Mouse (Mus musculus) embryonic facial prominence, embryonic 11.5 days (tissue): ENCODE data around the gene Gm3424. TPM values are rescaled to one million over a fixed set of nuclear protein-coding genes. Genes with fewer than 3 reads are reported as not detected.
"Not testable (repeated sequence)": the region's sequence is repeated elsewhere in the genome, so short reads cannot be mapped to it uniquely, and the experiment has no call there.

Experiments used
- ATAC-seq: fragments of 200-750 bp; cut with Nextera tagmentation; replicated peaks from 2 replicates; pipeline ENCODE4 v1.8.0; 2017; ENCODE audit warnings: low read depth; ENCODE audit not compliant: insufficient number of reproducible peaks, low FRiP score, low TSS enrichment
- DNase-seq: peaks from one replicate; pipeline ENCODE4 v3.0.0-alpha.2; 2015; ENCODE audit warnings: low spot score
- H3K27ac ChIP-seq: fragments of 300-500 bp; sonication (generic); replicated peaks from 2 replicates; pipeline ENCODE4 v1.5.1; 2014; ENCODE audit warnings: mild to moderate bottlenecking, low read depth, low read length, control low read depth
- H3K27me3 ChIP-seq: fragments of 300-500 bp; sonication (generic); 2 replicates; pipeline ENCODE4 v1.6.1; 2014; ENCODE audit warnings: mild to moderate bottlenecking, low read length, moderate library complexity, mixed read lengths; ENCODE audit not compliant: control insufficient read depth, insufficient read depth
- H3K36me3 ChIP-seq: fragments of 300-500 bp; sonication (generic); replicated peaks from 2 replicates; pipeline ENCODE4 v1.6.1; 2014; ENCODE audit warnings: low read depth, mild to moderate bottlenecking, low read length, moderate library complexity, mixed read lengths; ENCODE audit not compliant: control insufficient read depth, insufficient read depth
- H3K4me1 ChIP-seq: fragments of 300-500 bp; sonication (generic); 2 replicates; pipeline ENCODE4 v1.6.1; 2014; ENCODE audit warnings: low read length, mixed read lengths; ENCODE audit not compliant: control insufficient read depth, insufficient read depth
- H3K4me2 ChIP-seq: fragments of 300-500 bp; sonication (generic); 2 replicates; pipeline ENCODE4 v1.6.1; 2014; ENCODE audit warnings: low read depth, mild to moderate bottlenecking, control low read depth, low read length, moderate library complexity
- H3K4me3 ChIP-seq: fragments of 300-500 bp; sonication (generic); 2 replicates; pipeline ENCODE4 v1.5.1; 2014; ENCODE audit warnings: low read depth, low read length, control low read depth
- H3K9ac ChIP-seq: fragments of 300-500 bp; sonication (generic); replicated peaks from 2 replicates; pipeline ENCODE4 v1.6.1; 2014; ENCODE audit warnings: mild to moderate bottlenecking, control low read depth, low read length
- H3K9me3 ChIP-seq: fragments of 300-500 bp; sonication (generic); replicated peaks from 2 replicates; pipeline ENCODE4 v1.6.1; 2016; ENCODE audit warnings: mild to moderate bottlenecking, low read length, inconsistent platforms, mixed read lengths; ENCODE audit not compliant: control insufficient read depth
- WGBS: fragments of 180-500 bp; shearing (Covaris S2); extraction: QIAGEN DNeasy Blood & Tissue Kit; methylation state at CpG from one replicate; pipeline ENCODE4 v1.1.7; 2014; 5-methylcytosine and 5-hydroxymethylcytosine counted together
- polyA plus RNA-seq: library from polyadenylated mRNA; unstranded; fragments of >200 nt; fragmentation: Nextera tagmentation; extraction: Ambion mirVana; gene quantifications from 2 replicates; pipeline ENCODE4 v1.2.1, GENCODE M21; 2014

The Gm3424 gene
- not detected in 2 replicates for polyA plus RNA-seq

GRCm38 (mm10) chr14:5830229-5830628, at the start of gene Gm3424:
Gm3424 (minus strand) TSS chr14:5830329.
- not testable (repeated sequence) for H3K36me3 ChIP-seq, DNase-seq, H3K27me3 ChIP-seq, H3K4me2 ChIP-seq, H3K9ac ChIP-seq, H3K9me3 ChIP-seq, H3K27ac ChIP-seq, ATAC-seq, H3K4me3 ChIP-seq, H3K4me1 ChIP-seq
- no CpG with 5 or more reads among the region's 3 CpGs for WGBS

GRCm38 (mm10) chr14:5879791-5880190, 49.7 kb upstream of the Gm3424 start:
- not testable (repeated sequence) for H3K27me3 ChIP-seq, ATAC-seq, H3K36me3 ChIP-seq, H3K4me1 ChIP-seq, H3K27ac ChIP-seq, DNase-seq, H3K9me3 ChIP-seq
- 2% methylated on average over 14 of the region's 28 CpGs for WGBS
- H3K4me2 ChIP-seq, result peak overlapping the region; percentile 69
- H3K4me3 ChIP-seq, result peak overlapping the region; percentile 27
- H3K9ac ChIP-seq, result 0 out of 2 replicates have a peak overlapping the region, but pooled peaks have one; percentile 18

GRCm38 (mm10) chr14:5879136-5879535, 49.0 kb upstream of the Gm3424 start:
- H3K4me3 ChIP-seq, H3K27ac ChIP-seq, H3K9me3 ChIP-seq, H3K36me3 ChIP-seq, H3K4me2 ChIP-seq, H3K27me3 ChIP-seq, ATAC-seq, H3K9ac ChIP-seq, H3K4me1 ChIP-seq: not testable (repeated sequence)
- 9% methylated on average over 5 of the region's 11 CpGs for WGBS
- DNase-seq, result peak; percentile 80

- H3K4me3 ChIP-seq, H3K27ac ChIP-seq, H3K36me3 ChIP-seq, H3K4me2 ChIP-seq, H3K9me3 ChIP-seq, H3K4me1 ChIP-seq, ATAC-seq, H3K9ac ChIP-seq, DNase-seq, H3K27me3 ChIP-seq: not testable (repeated sequence)
- WGBS, result 84% methylated on average over 3 of the region's 3 CpGs
Observed at GRCm38 (mm10) chr14:5855911-5856310, 25.8 kb upstream of the Gm3424 start.

GRCm38 (mm10) chr14:5812699-5813356, 17.3 kb downstream of the Gm3424 start:
- not testable (repeated sequence) for H3K4me1 ChIP-seq, H3K4me3 ChIP-seq, H3K27me3 ChIP-seq, H3K4me2 ChIP-seq, H3K9me3 ChIP-seq, DNase-seq, H3K9ac ChIP-seq, H3K27ac ChIP-seq, H3K36me3 ChIP-seq, ATAC-seq
- WGBS, result no CpG with 5 or more reads among the region's 47 CpGs

- WGBS, result no CpG with 5 or more reads among the region's 3 CpGs
- not testable (repeated sequence) for ATAC-seq, H3K4me3 ChIP-seq, DNase-seq, H3K9ac ChIP-seq, H3K27me3 ChIP-seq, H3K9me3 ChIP-seq, H3K4me2 ChIP-seq, H3K4me1 ChIP-seq, H3K27ac ChIP-seq, H3K36me3 ChIP-seq
Observed at GRCm38 (mm10) chr14:5807882-5808281, 22.2 kb downstream of the Gm3424 start, which contains the start of gene Gm3383. Gm3383 (minus strand) TSS chr14:5807982.

Other genes with a start within 250 kb of the Gm3424 start
- not detected in 2 replicates for gene Gm8265, start 197.3 kb downstream of the Gm3424 start, polyA plus RNA-seq
- gene Gm9603, start 142.9 kb downstream of the Gm3424 start, polyA plus RNA-seq, result not detected in 2 replicates
- 0.17 and 0.46 TPM in 2 replicates for gene Gm3373, start 88.8 kb downstream of the Gm3424 start, polyA plus RNA-seq
- 1.7 and 1.9 TPM in 2 replicates for gene Gm3383, start 22.3 kb downstream of the Gm3424 start, polyA plus RNA-seq
- 0.17 and 0.39 TPM in 2 replicates for gene Gm8237, start 50.1 kb upstream of the Gm3424 start, polyA plus RNA-seq
- gene Gm3248, start 131.4 kb upstream of the Gm3424 start, polyA plus RNA-seq, result 0.52 and 0.99 TPM in 2 replicates
- gene Gm3453, start 148.8 kb upstream of the Gm3424 start, polyA plus RNA-seq, result not detected in 2 replicates
- not detected in 2 replicates for gene Gm6337, start 227.9 kb upstream of the Gm3424 start, polyA plus RNA-seq